18 mouse cellular contexts compared by ENCODE assay signal in genomic region chrX:14664852-14665251, GRCm38 (mm10).
DNase-seq lines count a peak whose midpoint lies in the region; ATAC-seq lines count a peak whose summit lies in the region.
"Had no signal": no experiment of that assay in that cellular context is flagged by ENCODE, and none has a peak within 500 bp of the region (broad histone marks: within the 10 kb centered on the region; RNA-seq: fewer than 3 reads in every experiment).

No protein-coding gene starts in this region.

- DNase-seq in embryo, embryonic 10 days (ENCODE audit: low spot score): peak; percentile 35
- DNase-seq in embryo, embryonic 9.5 days (ENCODE audit: extremely low spot score): no peak
- DNase-seq in lung, postnatal 10 days: peak; percentile 3
- DNase-seq in lung, postnatal 25 days (ENCODE audit: low spot score): no peak
- no peak for DNase-seq in kidney, postnatal 36 days
- no peak for DNase-seq in spleen, postnatal 4 days (ENCODE audit: low spot score in 2 of 2)
- DNase-seq: adrenal gland, adult 8-10 months; cerebellum, adult 11 months; gastrocnemius, postnatal 36 days; heart, postnatal 14 days; thymus, adult 18-20 months had no signal

- no peak overlapping the region for H3K4me3 ChIP-seq in midbrain, embryonic 12.5 days
- no peak overlapping the region for H3K4me3 ChIP-seq in intestine, embryonic 15.5 days (replicated peaks)
- H3K4me3 ChIP-seq: embryonic facial prominence, embryonic 15.5 days; heart, embryonic 10.5 days; layer of hippocampus, adult 2 months; liver, embryonic 12.5 days; lung, embryonic 15.5 days had no signal

- no peak overlapping the region for H3K4me2 ChIP-seq in midbrain, embryonic 12.5 days (replicated peaks)
- H3K4me2 ChIP-seq in intestine, embryonic 15.5 days (replicated peaks): no peak overlapping the region
- H3K4me2 ChIP-seq: embryonic facial prominence, embryonic 15.5 days; liver, embryonic 12.5 days; lung, embryonic 15.5 days had no signal

- no peaks in the 10 kb centered on the region for H3K27me3 ChIP-seq in midbrain, embryonic 12.5 days
- no peaks in the 10 kb centered on the region for H3K27me3 ChIP-seq in intestine, embryonic 15.5 days (replicated peaks)
- H3K27me3 ChIP-seq: embryonic facial prominence, embryonic 15.5 days; liver, embryonic 12.5 days; lung, embryonic 15.5 days had no signal

- H3K9me3 ChIP-seq in midbrain, embryonic 12.5 days: no peaks in the 10 kb centered on the region
- H3K9me3 ChIP-seq in intestine, embryonic 15.5 days: no peaks in the 10 kb centered on the region
- H3K9me3 ChIP-seq: embryonic facial prominence, embryonic 15.5 days; heart, embryonic 10.5 days; liver, embryonic 12.5 days; lung, embryonic 15.5 days had no signal

- H3K27ac ChIP-seq in midbrain, embryonic 12.5 days (replicated peaks): peak overlapping the region; percentile 39; the same call in 1 of the 2 replicates
- H3K27ac ChIP-seq in intestine, embryonic 15.5 days: no peak overlapping the region
- H3K27ac ChIP-seq: embryonic facial prominence, embryonic 15.5 days; heart, embryonic 10.5 days; layer of hippocampus, adult 2 months; liver, embryonic 12.5 days; lung, embryonic 15.5 days had no signal

- ATAC-seq in midbrain, embryonic 12.5 days (ENCODE audit: low FRiP score, low read depth): peak; percentile 96
- no peak for ATAC-seq in intestine, embryonic 15.5 days
- ATAC-seq: liver, embryonic 12.5 days had no signal

- H3K9ac ChIP-seq in midbrain, embryonic 12.5 days (replicated peaks): no peak overlapping the region
- H3K9ac ChIP-seq in intestine, embryonic 15.5 days: no peak overlapping the region
- H3K9ac ChIP-seq: embryonic facial prominence, embryonic 15.5 days; liver, embryonic 12.5 days; lung, embryonic 15.5 days had no signal

- H3K36me3 ChIP-seq in midbrain, embryonic 12.5 days: no peaks in the 10 kb centered on the region
- H3K36me3 ChIP-seq in intestine, embryonic 15.5 days: no peaks in the 10 kb centered on the region
- H3K36me3 ChIP-seq: embryonic facial prominence, embryonic 15.5 days; heart, embryonic 10.5 days; liver, embryonic 12.5 days; lung, embryonic 15.5 days had no signal

- H3K4me1 ChIP-seq in midbrain, embryonic 12.5 days: no peaks in the 10 kb centered on the region
- no peaks in the 10 kb centered on the region for H3K4me1 ChIP-seq in intestine, embryonic 15.5 days (replicated peaks)
- H3K4me1 ChIP-seq: embryonic facial prominence, embryonic 15.5 days; heart, embryonic 10.5 days; liver, embryonic 12.5 days; lung, embryonic 15.5 days had no signal

- WGBS in midbrain, embryonic 12.5 days: 32% methylated on average over 3 of the region's 3 CpGs
- 68% methylated on average over 3 of the region's 3 CpGs for WGBS in intestine, embryonic 15.5 days

Comparison
In these comparisons a context has a peak if more than half of its experiments do, and no peak if none do; other contexts are left out.
1. DNase-seq: peak in embryo, embryonic 10 days (single experiment) and lung, postnatal 10 days (single experiment); none in embryo, embryonic 9.5 days (single experiment), lung, postnatal 25 days (single experiment), kidney, postnatal 36 days (0 of 2) and spleen, postnatal 4 days (0 of 2).